Mouse (Mus musculus): ENCODE results near the gene Mcidas.

Gene Mcidas

DNA sequence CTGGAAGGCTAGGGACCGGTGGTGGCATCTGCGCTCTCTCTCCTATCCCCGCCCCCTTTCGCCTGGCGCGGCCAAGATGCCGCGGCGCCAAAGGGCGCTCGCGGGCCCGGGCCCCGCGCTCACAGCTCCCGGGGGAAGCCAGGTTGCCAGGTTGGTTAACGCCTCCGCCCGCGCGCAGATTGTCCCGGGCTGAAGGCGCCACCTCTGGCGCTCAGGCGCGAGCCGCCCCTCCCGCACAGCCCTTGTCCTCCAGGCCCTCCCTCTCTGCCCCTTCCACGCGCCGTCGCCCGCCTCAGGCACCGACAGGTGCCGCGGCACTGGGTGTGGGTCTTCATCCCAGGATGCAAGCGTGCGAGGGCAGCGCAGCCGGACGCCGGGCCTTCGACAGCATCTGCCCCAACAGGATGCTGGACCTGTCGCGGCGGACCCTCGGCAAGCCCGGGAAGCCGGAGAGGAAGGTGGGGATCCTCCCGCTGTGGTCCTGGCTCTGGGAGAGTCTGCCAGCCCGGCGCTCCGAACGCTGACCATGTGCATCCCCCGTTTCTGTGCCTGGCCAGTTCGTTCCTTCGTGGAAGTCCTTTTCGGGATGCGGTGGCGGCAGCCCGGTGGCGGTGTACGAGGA, at the start of gene Mcidas:
TSS of gene Mcidas (plus strand) at position 315 of the 622 bp plus-strand sequence.
- TF ChIP-seq GATA4 (IDR thresholded peaks at IDR 0.05; ENCODE audit: insufficient replicate concordance, low read length) = no peak

DNA sequence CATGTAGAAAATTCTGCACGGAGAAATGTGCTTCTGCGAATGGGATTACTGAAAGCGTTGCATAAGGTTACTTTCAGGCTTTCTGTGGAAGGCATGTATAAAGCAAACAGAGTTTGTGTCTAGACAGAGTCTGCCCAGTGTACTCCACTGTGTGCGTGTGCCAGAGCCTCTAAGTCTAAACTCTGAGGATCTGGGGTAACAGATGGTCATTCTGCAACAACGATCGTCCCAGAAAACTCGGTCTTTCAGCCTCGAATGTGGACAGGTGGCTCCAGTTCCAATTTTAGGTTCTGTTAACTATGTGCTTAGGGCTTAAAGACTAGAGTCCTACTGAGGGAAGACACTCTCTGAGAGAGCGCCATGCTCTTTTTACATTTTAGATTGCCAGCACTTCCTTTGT, 48.3 kb upstream of the Mcidas start:
- TF ChIP-seq GATA4 (IDR thresholded peaks at IDR 0.05; ENCODE audit: insufficient replicate concordance, low read length) = no peak

DNA sequence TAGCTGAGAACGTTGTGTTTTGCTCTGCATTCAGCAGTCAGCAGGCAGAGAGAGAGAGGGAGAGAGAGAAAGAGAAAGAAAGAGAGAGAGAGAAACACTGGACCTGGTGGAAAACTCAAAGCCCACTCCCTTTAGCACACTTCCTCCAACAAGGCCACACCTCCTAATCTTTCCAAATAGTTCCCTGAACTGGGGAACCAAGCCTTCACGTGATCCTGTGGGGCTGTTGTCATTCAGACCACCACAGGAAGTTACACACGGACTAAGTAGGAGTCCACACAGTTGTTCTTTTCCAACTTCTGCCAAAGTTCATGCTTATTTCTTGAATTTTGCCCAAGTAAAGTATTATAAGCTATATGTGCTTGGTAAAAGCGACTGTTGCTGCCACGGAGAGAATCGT, 47.7 kb upstream of the Mcidas start:
- TF ChIP-seq GATA4 (IDR thresholded peaks at IDR 0.05; ENCODE audit: insufficient replicate concordance, low read length) = no peak

DNA sequence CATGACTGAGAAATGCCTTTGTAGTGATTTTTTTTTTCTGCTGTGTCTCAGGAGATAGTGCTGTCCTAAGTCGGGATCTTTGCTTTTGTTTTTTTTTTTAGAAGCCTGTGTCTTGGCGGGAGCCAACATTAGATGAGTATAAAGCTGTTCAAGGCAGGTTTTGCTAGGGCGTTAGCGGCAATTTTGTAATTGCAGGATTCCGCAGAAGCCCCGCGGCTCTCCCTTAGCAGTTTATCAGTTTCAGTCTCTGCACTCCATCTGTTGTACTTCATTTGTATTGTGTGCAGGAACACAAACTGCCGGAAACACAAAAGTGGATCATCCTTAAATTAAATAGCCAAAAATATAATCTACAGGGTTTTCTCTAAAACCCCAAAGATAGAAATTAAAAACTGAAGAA, 39.6 kb upstream of the Mcidas start:
- TF ChIP-seq GATA4 (IDR thresholded peaks at IDR 0.05; ENCODE audit: insufficient replicate concordance, low read length) = no peak

DNA sequence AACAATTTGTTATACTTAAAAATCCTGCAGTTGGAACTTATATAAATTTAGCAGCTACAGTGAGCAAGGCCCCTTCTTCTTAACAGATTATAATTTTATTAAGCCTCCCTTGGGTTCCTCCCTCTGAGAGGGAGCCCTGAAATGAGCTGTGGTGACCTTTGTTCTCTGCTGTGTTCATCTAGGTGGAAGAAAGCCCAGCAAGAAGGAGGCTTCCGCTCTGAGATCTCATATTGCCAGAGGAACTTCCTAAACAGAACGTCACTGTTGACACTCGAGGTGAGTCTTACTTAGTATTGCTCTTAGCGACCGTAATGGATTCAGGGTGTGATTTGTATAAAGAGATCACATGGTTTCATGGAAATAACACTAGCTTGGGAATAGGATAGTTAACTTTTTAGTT, 30.6 kb upstream of the Mcidas start:
- TF ChIP-seq GATA4 (IDR thresholded peaks at IDR 0.05; ENCODE audit: insufficient replicate concordance, low read length) = no peak

DNA sequence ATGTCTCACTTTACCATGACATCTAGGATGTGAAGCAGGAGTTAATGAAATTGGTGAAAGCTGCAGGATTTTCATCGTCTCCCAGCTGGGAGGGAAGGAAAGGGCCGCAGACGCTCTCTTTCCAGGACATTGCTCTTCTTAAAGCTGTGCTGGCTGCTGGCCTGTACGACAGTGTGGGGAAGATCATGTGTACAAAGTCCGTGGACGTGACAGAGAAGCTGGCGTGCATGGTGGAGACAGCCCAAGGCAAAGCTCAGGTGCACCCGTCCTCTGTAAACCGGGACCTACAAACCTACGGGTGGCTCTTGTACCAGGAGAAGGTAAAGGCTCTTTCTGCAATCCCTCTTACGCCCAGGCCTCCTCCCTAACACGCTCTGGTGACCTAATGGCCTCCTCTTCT, 29.2 kb upstream of the Mcidas start:
- no peak for TF ChIP-seq GATA4 (IDR thresholded peaks at IDR 0.05; ENCODE audit: insufficient replicate concordance, low read length)

DNA sequence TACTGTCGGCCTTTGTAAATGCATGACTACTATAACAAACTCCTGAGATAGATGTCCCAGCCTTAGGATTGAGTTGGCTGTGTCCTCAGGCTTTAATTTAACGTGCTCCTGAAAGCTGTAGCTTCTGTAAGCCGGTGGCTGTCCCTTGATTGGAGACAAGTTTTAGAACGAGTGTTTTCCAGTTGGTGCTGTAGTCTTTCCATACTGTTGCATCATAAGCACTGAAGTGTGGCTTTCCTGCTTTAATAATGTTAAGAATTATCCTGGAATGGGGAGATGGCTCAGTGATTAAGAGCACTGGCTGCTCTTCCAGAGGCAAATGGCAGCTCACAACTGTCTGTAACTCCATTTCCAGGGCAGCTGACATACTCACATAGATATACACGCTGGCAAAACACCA, 26.4 kb upstream of the Mcidas start:
- TF ChIP-seq GATA4 (IDR thresholded peaks at IDR 0.05; ENCODE audit: insufficient replicate concordance, low read length) = no peak

DNA sequence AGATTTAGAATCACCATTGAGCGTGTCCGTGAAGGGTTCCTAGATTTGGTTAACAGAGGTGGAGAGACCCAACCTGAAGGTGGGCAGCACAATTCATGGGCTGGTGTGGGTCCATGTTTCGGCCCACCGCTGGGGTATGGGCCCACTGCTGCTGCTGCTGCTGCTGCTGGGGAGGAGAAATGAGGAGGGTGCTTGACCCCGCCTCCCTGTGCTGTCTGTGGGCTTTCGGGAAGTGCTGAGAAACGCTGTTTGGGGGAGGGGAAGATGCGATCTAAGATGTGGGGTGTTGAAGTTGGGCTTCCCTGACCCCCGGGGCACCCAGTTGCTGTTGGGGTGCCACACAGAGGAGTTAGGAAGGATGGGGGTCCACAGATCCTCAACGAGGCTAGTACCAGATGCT, 16.9 kb upstream of the Mcidas start:
- TF ChIP-seq GATA4 (IDR thresholded peaks at IDR 0.05; ENCODE audit: insufficient replicate concordance, low read length) = no peak

DNA sequence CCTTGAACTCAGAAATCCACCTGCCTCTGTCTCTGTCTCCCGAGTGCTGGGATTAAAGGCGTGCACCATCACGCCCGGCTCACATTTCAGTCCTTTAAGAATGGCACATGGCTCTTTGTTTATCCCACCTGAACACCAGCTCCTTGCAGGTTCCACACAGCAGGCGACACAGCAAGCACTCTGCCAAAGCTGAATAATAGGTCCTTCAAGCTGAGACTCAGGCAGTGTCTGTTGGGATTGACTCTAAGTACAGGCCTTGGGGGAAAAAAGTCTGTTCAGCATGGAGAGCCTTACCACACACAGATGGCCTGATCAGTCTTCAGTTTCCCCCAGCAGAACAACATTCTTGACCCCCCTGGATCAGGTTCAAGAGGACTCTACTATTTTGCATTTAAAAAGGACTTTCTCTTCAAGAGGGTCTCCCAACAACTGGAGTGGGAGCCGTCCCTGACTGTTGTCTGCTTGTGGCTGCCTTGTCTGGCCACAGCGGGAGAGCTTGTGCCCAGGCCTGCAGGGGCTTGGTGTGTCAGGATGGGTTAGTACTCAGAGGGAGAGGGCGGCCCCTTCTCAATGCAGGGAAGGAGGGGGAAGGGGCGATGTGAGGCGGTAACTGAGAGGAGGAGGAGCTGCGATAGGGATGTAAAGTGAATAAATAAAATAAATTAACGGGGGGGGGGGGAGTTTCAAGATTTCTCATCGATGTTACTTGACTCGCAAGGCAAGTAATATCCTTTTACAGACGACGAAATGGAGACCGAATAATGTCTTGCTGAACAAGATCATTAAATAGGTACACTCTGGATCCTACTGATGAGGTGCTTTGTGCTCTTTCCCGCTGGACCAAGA, 7.8 kb upstream of the Mcidas start:
- no peak for TF ChIP-seq GATA4 (IDR thresholded peaks at IDR 0.05; ENCODE audit: insufficient replicate concordance, low read length)

DNA sequence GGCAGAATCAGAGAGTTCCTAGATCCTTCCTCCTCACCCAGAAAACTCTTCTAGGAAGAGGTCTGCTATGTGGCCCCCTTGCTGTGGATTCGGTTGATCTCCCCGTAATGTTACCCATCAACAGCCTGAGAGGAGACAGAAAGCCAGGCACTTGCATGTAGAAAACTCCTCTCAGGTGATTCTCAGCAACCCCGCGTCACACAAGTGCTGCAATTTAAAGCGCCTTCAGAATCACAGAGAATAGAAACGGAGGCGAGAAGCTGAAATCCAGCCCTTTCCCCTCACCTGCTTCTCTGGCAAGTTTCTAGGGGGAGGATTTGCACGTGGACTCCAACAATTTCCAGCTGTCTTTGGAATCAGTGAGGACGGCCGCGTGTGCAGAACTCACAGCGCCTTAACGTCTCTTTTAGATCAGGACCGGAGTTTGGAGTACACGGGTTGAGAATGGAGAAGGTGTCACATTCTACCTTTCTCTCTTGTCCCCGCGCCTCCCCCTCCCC, 7.1 kb upstream of the Mcidas start:
- TF ChIP-seq GATA4 (IDR thresholded peaks at IDR 0.05; ENCODE audit: insufficient replicate concordance, low read length) = no peak

DNA sequence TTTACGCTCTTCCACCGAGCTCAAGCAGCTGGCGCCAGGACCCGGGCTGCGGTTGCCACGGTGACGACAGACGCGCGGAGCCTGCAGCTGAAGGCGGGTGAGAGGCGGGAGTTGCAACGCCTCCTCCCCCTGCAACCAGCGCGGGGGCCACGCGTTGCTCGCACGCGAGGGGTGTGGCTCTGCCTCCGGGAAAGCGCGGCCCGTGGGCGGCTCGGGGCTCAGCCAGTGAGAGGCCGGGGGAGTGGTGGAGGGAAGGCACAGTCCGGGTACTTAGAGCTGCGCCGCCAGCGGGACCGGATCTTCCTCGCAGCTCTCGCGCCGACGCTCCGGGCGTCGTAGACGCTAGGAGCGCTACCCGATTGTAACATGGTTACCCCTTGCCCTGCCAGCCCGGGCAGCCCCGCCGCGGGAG, 6.1 kb upstream of the Mcidas start, which contains the start of gene Ccno:
TSS of gene Ccno (plus strand) at position 271 of the 412 bp plus-strand sequence.
- TF ChIP-seq GATA4 (IDR thresholded peaks at IDR 0.05; ENCODE audit: insufficient replicate concordance, low read length) = peak; percentile 13; the same call in 1 of the 2 replicates

DNA sequence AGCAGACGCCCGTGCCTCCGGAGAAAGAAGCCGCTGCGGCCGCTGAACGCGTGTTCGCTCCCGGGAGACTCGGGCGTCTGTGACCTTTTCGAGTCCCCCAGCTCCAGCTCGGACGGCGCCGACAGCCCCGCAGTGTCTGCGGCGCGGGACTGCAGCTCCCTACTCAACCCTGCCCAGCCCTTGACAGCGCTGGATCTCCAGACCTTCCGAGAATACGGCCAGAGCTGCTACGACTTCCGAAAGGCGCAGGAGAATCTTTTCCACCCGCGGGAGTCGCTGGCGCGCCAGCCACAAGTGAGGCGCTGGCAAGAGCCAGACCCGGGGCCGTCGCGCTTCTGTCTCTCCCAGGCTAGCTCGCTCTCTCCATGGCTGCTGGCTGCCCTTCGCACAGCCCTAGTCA, 5.7 kb upstream of the Mcidas start:
- no peak for TF ChIP-seq GATA4 (IDR thresholded peaks at IDR 0.05; ENCODE audit: insufficient replicate concordance, low read length)

DNA sequence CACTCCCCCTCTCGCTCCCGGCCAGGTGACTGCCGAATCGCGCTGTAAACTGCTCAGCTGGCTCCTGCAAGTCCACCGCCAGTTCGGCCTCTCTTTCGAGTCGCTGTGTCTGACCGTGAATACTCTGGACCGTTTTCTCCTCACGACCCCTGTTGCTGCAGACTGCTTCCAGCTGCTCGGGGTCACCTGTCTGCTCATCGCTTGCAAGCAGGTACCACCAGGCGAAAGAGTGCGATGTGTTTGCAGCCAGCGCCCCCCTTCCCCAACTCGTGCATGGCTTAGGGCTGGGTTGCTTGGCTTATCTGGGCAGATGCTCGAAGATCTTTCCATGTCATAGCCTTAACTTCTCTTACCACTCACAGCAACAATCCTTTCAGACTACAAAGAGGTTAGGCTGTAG, 4.8 kb upstream of the Mcidas start:
- TF ChIP-seq GATA4 (IDR thresholded peaks at IDR 0.05; ENCODE audit: insufficient replicate concordance, low read length) = no peak

DNA sequence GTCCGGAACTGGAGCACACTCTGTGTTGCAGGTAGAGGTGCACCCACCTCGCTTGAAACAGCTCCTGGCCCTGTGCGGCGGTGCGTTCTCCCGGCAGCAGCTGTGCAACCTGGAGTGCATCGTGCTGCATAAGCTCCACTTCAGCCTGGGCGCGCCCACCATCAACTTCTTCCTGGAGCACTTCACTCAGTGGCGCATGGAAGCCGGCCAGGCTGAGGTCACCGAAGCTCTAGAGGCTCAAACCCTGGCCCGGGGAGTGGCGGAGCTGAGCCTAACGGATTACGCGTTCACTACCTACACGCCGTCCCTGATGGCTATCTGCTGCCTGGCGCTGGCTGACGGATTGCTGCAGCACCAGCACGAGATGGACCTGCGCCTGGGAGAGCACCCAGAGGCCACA, 4.1 kb upstream of the Mcidas start:
- no peak for TF ChIP-seq GATA4 (IDR thresholded peaks at IDR 0.05; ENCODE audit: insufficient replicate concordance, low read length)

DNA sequence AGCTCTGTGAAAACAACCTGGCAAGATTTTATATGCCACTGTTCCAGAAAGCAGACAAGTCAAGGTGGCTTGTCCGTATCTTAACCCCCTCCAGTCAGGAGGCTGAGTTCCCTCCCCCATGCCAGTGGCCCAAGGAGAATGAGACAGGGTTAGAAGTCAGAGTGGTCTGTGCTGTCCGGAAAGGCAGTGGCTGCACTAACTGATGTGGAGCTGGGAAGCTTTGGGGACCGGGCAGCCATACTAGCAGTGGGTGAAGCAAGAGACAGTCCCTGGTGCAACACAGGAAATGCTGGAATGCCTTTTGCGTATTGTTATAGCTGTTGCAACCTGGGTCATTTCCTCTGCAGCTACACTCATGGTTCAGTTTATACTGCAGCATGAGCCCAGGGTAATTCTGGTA, 3.3 kb upstream of the Mcidas start:
- TF ChIP-seq GATA4 (IDR thresholded peaks at IDR 0.05; ENCODE audit: insufficient replicate concordance, low read length) = no peak

DNA sequence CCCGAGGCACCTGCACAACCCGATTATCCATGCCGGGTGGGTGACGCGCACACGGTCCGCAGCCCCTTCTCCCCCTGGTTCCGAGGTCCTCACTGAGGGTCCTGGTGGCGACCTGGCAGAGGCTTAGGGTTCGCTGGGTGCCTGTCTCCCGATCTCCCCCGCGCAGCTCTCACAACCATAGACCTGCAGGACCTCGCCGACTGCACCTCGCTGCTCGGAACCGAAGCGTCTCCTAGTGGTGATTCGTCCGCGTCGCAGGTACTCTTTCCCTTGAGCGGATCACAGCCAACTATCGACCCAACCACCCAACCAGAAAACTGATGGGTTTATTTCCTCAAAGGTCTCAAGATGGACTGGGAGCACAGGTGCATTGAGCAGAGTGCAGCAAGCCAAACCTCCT, 546 bp downstream of the Mcidas start:
- TF ChIP-seq GATA4 (IDR thresholded peaks at IDR 0.05; ENCODE audit: insufficient replicate concordance, low read length) = no peak
